Mouse (Mus musculus) thymus, postnatal 0 days (tissue): ENCODE measurements around the gene Sptbn2. TPM values are rescaled to one million over a fixed set of nuclear protein-coding genes. Genes with fewer than 3 reads are reported as not detected.

Experiments
- DNase-seq: peaks from one replicate; pipeline ENCODE4 v3.0.0-alpha.2; 2015; ENCODE audit warnings: low spot score
- polyA plus RNA-seq: library from polyadenylated mRNA; unstranded; fragments of >200 nt; fragmentation: Nextera tagmentation; extraction: Ambion mirVana; gene quantifications from 2 replicates; pipeline ENCODE4 v1.2.1, GENCODE M21; 2015

Gene Sptbn2
- 0.09 and 0.13 TPM in 2 replicates for polyA plus RNA-seq

DNA sequence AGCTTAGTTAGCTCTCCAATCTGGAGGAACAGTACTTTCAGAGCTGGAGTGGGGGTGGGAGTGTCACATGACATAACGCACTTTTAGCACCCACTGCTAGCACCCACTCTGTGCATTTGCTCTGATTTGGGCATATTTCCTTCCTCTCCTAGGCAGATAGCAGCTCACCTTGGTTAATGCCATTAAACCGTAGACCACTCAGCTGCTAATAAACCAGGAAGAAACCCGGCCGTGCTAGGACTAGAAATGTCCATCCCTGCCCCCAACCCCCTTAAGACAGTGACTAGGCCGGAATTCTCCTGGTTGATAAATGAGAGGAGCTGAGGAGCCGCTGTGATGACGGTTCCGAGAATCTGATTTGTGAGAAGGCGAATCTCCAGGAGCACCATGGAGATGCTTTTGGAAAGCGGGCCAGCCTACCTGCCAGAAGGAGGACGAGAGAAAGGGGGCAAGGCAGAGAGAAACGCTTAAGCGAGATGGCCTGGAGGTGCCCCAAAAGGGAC is at the start of gene Sptbn2:
TSS of gene Sptbn2 (plus strand) at position 70 of the 503 bp plus-strand sequence.
- DNase-seq, result no peak

DNA sequence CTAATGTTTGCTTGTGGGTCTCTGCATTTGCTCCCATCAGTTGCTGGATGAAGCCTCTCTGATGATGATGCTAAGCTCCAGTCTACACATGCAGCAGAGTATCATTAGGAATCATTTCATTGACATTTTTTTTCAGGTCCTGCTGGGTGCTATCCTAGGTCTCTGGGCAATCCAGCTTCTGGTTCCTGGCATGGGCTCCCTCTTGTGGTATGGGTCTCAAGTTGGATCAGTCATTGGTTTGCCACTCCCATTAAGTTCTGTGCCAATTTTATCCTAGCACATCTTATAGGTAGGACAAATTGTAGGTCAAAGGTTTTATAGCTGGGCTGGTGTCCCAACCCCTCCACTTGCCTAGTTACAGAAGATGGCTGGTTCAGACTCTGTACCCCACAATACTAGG is 44.2 kb upstream of the Sptbn2 start:
- no peak for DNase-seq

DNA sequence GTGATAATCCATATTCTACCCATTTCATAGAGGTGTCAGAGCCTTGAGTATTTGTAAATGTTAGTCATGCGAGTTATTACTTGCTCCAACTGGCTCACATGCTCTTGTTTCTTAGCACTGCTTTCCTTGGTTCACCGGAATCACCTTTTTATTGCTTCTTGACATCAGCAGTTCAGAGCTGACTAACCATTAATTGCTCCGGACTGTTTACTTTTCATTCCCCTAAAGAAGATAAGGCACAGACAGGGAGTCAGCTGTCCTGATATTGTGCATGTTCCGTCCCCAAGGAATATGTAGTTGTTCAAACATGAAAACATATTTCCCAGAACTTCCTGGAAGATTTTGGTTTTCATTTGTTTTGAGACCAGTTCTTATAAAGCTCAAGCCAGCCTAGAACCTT is 40.2 kb upstream of the Sptbn2 start:
- no peak for DNase-seq

DNA sequence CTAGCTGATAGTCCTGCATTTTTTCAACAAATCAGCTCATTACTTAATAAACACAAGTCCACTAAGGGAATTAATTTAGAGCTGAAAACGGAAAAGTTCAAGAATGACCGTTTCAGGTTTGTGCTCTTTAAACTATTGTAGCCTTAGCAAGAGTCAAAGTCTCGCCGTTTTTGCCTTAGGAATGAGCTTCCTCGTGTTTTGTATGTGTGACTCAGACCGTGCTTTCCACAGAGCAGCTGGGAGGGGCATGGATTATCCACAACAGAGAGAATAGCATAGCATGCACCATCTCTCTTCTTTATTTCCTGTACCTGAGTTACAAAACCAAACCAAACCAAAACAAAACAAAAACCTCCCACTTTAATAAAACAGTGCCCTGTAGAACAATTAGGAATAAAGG is 38.6 kb upstream of the Sptbn2 start:
- no peak for DNase-seq

DNA sequence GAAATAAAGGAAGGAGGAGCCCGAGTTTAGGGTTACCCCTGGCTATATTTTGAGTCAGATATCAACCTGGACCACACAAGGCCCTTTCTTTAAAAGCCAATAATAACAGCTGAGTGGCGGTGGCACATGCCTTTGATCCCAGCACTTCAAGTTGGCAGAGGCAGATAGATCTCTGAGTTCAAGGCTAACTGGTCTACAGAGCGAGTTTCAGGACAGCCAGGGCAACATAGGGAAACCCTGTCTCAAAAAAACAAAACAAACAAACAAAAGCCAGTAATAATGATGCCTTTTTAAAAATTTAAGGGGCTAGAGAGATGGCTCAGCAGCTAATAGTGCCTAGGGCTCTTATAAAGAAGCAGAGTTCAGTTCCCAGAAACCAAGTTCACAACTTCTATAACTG is 16.6 kb upstream of the Sptbn2 start:
- no peak for DNase-seq

DNA sequence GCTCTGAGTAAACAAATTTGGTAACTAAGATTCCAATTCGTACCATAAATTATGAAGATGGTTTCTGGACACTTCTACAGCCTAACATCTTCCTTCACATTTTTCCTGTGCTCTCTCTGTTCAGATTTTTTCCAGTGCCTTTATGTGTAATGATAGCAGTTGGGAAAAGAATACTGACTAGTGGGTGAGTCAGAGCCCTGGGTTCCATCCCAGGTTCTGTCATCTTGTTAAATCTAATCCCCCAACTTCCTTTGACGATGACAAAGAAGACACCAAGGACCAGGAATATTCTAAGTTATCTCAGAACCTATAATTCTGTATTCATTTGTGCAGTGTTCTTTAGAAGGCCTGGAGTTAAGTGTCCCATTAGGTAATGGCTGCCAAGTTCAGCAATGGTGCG is 13.8 kb upstream of the Sptbn2 start:
- DNase-seq, result no peak

DNA sequence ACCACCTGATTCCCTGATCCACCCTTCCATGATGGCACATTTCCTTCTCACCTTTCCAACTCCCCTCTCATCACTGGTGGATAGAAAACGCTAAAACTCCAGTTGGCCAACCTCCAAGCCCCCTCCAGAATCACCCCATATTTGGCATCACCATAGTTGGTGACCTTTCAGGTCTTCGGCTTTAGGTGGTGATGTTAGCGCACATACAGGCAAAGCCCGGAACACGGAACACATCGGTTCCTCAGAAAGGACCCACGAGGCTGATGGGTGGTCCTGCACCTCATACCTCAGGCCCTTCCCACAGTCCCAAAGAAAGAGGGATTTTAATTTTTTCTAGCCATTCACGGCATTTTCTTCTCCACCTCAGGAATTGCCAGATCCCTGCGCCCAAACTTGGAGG is 13.2 kb upstream of the Sptbn2 start:
- no peak for DNase-seq

DNA sequence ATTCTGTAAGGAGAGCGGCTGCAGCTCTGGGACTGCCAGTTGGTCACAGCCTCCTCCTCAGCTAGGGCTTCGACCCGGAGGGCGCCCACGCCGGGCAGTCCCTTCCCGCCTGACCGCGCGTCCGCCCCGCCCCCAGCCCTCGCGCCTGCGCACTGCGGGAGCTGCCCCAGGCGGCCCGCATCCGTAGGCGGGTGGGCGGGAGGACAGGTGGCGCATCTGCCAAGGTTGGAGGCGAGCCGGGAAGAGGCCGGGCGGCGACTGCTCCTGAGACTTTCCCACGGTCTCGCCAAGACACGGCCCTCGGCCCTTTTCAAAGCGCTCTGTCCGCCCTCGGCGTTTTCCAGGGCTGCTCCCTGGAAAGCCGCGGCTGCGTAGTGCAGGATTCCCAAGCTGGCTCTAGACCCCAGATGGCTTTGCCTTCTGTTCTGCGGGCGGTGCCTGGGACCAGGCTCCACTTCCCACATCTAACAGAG is 12.7 kb upstream of the Sptbn2 start, which contains the start of gene Gm960:
TSS of gene Gm960 (minus strand) at position 464 of the 473 bp plus-strand sequence.
- no peak for DNase-seq

DNA sequence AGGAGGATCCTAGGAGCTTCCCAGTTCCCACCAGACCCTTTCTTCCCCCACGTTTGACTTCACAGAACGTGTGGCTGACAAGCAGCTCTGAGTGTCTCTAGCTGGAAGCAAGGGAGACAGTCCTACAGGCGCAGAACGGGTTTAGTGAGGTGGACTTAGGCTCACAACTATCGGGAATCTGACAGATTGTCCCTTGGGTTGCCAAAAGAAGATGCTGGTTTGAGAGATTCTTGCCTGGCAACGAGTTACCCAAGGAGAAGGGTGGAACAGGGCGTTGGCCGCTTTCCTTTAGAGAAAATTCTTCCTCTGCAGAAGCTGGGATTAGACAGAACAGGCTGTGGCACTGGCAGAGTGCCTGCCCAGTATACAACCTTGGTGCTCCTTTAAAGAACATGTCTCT is 12.1 kb upstream of the Sptbn2 start:
- no peak for DNase-seq

DNA sequence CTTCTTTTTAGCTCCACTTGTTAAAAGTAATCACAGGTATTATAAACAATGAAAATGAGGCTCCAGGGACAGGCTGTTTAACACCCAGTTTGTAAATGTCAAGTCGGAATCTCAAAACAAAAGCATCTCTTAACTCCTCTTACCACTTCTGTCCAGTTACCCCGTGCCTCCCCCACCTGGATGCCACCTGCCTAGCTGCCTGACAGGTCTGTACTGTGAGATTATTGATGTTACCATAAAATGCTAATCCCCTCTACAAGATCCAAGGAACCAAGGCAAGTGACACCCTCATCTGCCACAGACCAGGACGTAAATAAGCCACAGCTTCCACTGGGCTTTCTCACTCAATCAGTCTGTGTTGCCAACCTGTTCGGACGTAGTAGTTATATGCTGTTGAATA is 11.1 kb upstream of the Sptbn2 start:
- no peak for DNase-seq

DNA sequence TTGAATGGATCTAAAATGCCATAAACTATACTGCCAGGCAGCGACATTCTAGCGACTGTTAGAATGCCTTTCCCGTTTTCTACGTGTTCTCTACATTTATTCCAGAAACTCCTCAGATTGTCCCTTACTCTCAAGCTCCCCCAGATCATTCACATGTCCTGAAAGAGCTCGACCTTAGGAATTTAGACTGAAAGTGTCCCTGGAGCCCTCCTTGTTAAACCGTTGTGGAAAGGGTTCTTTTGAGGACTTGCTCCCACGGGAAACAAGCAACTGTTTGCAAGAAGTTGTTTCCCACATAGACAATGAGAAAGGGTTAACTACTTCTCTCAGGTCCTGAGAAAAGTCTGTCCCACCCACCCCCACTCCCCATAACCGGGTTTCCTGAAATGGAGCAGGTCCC is 10.3 kb upstream of the Sptbn2 start:
- DNase-seq, result no peak

DNA sequence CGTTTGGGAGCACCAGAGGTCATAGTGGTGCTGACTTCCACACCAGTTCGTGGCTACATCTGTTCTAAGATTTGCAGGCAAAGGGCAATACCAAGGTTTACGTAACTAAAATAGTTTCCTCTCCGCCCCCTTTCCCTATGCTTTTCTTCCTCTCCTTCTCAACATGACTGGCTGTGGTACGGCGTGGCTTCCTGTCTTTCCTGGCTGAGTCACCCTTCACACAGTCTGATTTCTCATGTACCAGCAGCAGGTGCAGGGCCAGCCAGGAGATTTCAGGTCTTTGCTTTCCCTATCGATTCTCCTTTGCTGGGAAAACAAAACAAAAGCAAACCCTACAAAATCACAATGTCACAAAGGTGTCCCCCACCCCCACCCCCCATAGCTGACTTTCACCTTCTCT is 9.7 kb upstream of the Sptbn2 start:
- no peak for DNase-seq

DNA sequence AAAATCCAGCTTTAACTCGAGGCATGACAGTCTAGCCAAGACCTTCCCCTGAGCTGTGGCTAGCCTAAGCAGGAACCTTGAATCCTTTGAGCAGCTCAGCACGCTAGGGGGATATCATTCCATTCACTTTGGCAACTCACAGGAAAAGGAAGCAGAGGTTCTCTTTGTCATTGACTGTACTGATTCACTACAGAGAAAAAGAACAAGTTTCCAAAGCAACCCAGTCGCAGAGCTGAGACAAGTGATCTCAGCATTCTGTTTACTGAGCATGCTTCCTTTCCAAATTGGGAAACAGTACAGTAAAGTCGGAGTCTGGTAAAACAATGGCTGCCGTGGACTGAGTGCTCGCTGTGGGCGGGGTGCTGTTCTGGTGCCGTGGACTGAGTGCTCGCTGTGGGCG is 2.2 kb upstream of the Sptbn2 start:
- no peak for DNase-seq

DNA sequence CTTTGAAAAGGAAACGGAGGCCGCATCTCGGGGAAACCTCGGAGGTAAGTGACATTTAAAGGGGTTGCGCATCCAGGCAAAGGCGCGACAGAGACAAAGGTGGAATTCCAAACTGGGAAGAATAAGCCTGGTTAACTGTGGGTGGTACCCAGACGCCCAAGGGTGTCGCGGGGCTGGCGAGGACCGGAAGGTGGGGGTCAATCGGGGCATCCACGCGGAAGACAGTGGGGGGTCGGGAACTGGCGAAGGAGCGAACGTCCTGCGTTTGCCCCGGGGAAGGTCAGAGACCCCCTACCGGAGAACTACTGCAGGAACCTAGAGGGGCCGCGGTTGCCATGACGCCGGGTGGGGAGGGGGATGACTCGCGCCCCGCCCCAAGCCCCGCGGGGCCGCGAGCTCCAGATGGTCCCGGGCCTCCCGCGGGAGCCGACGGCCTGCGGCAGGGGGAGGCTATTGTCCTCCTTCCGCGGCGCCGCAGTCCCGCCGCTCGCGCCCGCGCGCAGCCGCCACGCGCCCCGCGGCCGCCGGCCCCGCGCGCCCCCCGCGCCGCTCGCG is 711 bp downstream of the Sptbn2 start:
- DNase-seq, result no peak

DNA sequence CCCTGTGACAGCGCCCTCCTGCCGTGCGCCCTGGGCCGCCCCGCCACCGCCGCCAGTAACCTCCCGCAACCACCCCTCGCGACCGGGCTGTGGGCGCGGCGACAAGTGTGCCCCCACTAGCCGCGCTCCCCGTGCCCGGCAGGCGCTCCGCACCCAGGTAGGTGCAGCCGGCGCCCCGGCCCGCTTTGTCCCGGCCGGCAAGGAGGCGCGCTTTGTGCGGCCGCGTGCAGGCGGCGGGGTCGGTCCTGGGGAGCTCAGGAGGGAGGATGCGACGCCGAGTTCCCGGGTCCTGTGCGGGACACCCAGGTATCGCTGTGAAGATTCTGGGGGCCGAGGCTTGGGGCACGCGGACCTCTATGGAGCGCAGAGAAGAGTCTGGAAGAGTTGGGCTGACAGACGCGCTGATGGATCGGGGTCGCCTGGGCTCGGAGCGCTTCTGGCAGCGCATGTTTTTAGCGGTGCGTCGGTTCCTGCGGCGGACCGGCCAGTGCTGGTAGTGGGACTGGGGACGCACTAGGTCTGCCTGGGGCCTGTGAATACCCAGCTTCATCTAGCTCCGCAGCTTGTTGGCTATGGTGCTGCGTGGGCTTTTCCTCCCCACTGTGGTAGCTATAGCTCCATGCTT is 1.3 kb downstream of the Sptbn2 start:
- no peak for DNase-seq

DNA sequence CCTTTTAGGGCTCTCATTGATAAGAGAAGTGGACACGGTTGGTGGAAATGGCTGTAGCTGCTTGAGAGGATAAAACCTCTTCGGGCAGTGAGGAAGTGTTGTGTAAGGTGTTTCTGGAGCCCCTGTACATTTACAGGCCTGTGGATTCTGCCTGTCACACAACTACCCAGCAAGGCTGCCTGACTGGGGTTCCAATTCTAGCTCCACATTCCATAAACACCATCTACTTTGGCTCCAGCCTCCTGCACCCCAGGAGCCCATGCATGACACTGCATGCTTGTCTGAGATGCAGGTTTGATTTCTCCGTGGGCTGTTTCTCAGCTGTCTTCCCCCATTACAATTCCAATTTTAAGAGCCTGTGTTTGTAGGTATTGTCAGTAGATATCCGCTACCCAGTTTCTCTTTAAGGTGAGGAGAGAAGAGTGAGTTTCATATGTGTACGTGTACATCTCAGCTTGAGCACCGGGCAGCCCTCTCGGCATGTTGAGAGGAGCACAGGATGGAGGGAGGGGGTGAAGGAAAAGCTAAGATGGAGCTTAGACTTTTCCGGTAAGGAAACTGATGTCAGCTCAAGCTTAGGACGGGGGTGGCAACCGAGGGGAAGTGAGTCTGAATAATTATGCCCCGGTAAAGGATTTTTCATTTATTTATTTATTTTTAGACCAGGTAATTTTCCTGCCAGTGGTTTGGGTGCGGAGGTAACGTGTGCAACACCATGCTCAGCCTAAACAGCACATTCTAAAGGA is 2.0 kb downstream of the Sptbn2 start:
- DNase-seq, result no peak

DNA sequence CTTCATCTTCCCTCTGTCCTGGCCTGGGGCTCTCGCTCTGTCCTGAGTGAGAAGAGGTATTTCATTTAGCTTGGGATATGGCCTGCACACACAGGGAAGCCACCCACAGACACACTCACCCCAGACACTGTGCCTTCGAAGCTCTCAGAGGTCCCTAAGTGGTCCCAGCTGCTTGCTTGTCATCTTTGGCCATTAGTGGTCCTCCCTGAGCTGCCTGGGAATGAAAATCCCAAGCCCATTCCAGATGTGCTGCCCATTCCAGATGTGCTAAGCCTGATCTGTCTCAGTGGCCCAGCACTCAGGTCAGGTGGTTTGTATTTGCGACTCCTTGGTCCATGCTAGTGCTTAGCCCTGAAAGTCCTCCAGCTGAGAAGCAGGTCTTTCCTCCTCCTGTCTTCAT is 2.9 kb downstream of the Sptbn2 start:
- no peak for DNase-seq

DNA sequence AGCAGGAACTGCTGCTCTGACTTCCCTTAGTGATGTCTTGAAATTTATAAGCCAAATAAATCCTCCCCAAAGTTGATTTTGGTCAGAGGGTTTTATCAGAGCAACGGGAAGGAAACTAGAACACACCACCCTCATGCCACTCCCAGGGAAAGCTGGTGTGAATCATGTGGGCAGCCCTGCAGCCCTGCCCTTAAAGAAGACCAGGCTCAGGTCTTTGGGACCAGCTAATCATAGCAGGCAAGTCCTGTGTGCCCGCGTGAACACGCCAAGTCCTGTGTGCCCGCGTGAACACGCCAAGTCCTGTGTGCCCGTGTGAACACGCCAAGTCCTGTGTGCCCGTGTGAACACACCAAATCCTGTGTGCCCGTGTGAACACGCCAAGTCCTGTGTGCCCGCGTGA is 5.8 kb downstream of the Sptbn2 start:
- DNase-seq, result no peak

DNA sequence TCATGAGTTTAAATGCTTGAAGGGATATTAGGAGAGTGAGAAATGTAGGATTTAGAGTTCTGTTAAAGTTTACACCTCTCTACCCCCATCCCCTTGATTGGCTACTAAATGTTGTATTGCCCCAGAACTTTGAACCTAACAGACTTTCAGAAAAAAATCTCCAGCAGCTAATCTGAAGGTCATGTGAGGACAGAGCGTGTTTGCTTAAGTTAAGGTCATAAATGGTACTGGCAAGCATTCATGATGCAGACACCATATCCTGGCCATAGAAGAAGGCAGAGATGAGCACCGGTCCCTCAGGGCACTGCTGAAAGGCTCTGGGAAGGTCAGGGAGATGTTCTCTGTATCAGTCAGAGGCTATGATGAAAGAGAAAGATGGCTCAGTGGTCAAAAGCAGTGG is 6.3 kb downstream of the Sptbn2 start:
- DNase-seq, result no peak

DNA sequence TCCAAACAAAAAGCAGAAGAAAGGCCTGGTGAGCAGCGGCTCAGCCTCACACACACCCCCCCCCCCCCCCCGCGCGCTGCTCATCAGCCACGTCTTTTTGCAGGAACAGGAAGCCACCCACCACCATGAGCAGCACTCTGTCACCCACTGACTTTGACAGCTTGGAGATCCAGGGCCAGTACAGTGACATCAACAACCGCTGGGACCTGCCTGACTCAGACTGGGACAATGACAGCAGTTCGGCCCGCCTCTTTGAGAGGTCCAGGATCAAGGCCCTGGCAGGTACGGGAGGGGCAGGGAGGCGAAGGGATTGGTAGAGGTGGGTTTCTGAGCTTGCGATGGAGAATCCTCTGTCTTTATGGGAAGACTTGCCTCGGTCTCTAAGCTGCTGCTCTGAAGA is 7.7 kb downstream of the Sptbn2 start:
- no peak for DNase-seq

DNA sequence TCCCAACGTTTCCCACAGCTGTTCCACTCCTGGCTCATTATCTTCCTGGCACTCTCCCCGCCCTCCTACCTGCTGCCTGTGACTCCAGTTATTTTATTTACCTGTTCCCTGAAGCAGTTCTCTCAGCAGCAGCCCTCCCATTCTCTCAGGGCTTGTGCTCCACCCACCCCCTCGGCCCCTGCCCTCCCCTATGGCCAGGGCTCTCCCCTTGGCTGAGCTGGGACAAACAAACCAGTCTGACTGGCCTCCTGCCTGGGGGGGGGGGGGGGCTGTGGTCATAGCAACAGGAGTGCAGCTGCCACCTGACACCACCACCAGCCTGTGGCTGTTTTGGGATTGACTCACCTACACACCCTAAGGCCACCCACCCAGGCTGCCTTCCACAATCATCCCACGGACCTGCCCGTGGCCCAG is 8.4 kb downstream of the Sptbn2 start:
- no peak for DNase-seq

DNA sequence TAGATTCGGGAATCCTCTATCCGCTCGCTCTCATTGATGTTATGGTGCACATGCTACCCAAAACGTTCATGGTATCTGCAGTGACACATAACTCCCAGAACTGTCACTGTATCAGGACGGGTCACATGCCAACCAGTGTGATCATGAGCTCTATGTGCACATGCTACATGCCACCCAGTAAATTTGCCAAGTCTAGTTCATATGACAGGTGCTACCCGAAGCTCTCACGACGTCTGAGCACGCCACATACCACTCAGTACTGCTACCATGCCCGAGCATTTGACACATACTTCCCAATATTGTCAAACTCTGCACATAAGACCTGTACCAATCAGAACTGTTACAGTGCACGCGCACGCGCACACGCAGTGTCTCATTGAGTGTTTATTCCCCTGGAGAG is 9.1 kb downstream of the Sptbn2 start:
- DNase-seq, result no peak
